Mouse (Mus musculus) embryonic fibroblast, embryonic 13.5 days (primary cell): Measurements from ENCODE around the gene Ceacam3.
"Not testable (repeated sequence)": the region's sequence is repeated elsewhere in the genome, so short reads cannot be mapped to it uniquely, and the experiment has no call there.

Experiments
- CTCF ChIP-seq: IDR thresholded peaks from 2 replicates; pipeline ENCODE4 v1.5.1; 2011; ENCODE audit warnings: mild to moderate bottlenecking, control low read depth, low read length, moderate library complexity, borderline replicate concordance; ENCODE audit not compliant: insufficient read depth
- POLR2A ChIP-seq: IDR thresholded peaks from 2 replicates; pipeline ENCODE4 v1.6.1; 2011; ENCODE audit warnings: low read depth, mild to moderate bottlenecking, control low read depth, low read length, moderate library complexity

- not testable (repeated sequence) for TF ChIP-seq CTCF, POLR2A
Observed at GRCm38 (mm10) chr7:17101631-17102030, 48.5 kb upstream of the Ceacam3 start.
